Mouse (Mus musculus): Measurements from ENCODE around the gene Nkd1. TPM values are rescaled to one million over a fixed set of nuclear protein-coding genes. Genes with fewer than 3 reads are reported as not detected.

Nkd1 gene
- 46.2 and 66.4 TPM in 2 replicates for polyA plus RNA-seq (2014; fragmentation: Nextera tagmentation; extraction: Ambion mirVana)

DNA sequence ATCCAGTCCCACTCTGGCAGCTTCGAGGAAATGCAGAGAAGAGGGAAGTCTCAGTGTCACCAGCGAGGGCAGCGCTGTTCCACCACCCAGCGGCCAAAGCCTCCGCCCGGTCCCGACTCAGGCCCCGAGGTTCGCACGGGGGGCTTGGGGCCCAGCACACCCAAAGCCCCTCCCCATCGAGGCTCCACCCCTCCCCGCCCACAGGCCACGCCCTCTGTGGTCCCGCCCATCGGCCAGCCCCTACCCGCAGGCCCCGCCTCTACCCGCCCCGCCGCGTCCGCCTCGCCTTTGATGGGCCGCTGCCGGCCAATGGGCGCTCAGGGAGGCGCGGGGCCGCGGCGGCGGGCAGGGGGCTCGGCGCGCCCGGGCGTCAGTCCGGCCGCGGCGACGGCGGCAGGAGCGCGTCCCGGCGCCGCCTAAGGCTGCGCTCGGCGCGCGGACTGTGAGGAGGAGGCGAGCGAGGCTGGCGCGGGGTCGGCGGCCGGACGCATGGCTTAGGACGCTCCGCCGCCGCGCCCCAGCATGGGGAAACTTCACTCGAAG is at the start of gene Nkd1:
Gene Nkd1 (plus strand): TSS at position 370 of the 543 bp plus-strand sequence.
- Histone ChIP-seq H3K4me3 (replicated peaks; ENCODE audit: low read depth, low read length) (peak within 1 kb of the TSS; percentile 77), H3K4me1 (ENCODE audit: control insufficient read depth, insufficient read depth, low read length) (peaks cover 30% of the 10 kb centered on the region), H3K9me3 (ENCODE audit: control insufficient read depth, low read length) (no peaks in the 10 kb centered on the region), H3K9ac (replicated peaks; ENCODE audit: low read length) (peak within 1 kb of the TSS; percentile 76), H3K27ac (replicated peaks; ENCODE audit: low read depth, low read length) (peak within 1 kb of the TSS; percentile 67), H3K27me3 (ENCODE audit: control insufficient read depth, insufficient read depth, low read length) (peaks cover 7% of the 10 kb centered on the region; the same call in 1 of the 2 replicates), H3K4me2 (ENCODE audit: low read length) (peak within 1 kb of the TSS; percentile 98), H3K36me3 (ENCODE audit: control insufficient read depth, insufficient read depth, low read length) (no peaks in the 10 kb centered on the region)
- DNase-seq = peak; percentile 94
- ATAC-seq (ENCODE audit: low FRiP score, low TSS enrichment) = peak; percentile 87
- WGBS = under 1% methylated on average over 67 of the region's 67 CpGs

DNA sequence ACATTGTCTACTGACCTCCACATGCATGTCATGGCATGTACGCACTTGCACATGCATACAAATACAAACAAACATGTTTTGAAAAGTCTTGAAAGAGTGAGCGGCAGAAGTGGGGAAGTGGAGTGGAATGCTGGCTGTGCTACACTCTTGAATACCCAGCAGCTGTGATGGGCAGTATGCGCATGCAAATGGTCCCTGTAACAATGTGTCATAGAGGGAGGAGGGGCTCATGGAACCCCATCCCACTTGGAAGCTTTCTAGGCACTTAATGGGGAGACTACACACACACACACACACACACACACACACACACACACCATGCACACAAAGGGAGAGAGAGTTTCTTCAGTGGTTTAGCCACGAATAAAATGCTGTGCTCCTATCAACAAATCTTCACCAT is 39.9 kb upstream of the Nkd1 start:
- no peaks in the 10 kb centered on the region for H3K27me3 ChIP-seq (ENCODE audit: control insufficient read depth, insufficient read depth, low read length)
- H3K9ac ChIP-seq (replicated peaks; ENCODE audit: low read length) = no peak overlapping the region
- H3K4me1 ChIP-seq (ENCODE audit: control insufficient read depth, insufficient read depth, low read length) = no peaks in the 10 kb centered on the region
- no peak overlapping the region for H3K27ac ChIP-seq (replicated peaks; ENCODE audit: low read depth, low read length)
- no peak for ATAC-seq (ENCODE audit: low FRiP score, low TSS enrichment)
- no peaks in the 10 kb centered on the region for H3K36me3 ChIP-seq (ENCODE audit: control insufficient read depth, insufficient read depth, low read length)
- no peak overlapping the region for H3K4me2 ChIP-seq (ENCODE audit: low read length)
- no peak overlapping the region for H3K4me3 ChIP-seq (replicated peaks; ENCODE audit: low read depth, low read length)
- DNase-seq = no peak
- 59% methylated on average over 4 of the region's 4 CpGs for WGBS
- no peaks in the 10 kb centered on the region for H3K9me3 ChIP-seq (ENCODE audit: control insufficient read depth, low read length)

DNA sequence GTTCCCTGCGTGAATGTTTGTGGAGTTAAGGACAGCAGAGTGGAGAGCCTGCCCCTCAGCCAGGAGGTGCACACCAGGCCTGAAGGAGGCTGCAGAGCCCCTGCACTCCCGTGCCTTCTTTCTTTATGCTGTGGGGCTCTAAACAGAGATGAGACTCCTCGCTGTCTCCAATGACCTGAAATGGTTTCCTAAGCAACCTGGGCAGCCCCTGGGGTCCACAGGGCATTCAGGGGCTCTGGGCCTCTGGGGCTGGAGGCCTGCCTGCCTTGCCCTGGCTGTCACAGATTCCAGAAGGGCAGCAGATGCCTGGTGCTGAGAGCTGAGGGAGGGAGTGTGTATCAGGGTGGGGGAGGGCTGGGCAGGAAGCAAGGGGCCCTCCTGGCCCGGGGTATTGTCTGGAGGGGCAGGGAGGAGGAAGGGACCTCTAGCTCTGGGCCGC is 32.7 kb upstream of the Nkd1 start:
- H3K27ac ChIP-seq (replicated peaks; ENCODE audit: low read depth, low read length) = 0 out of 2 replicates have a peak overlapping the region, but pooled peaks have one; percentile 32
- no peaks in the 10 kb centered on the region for H3K9me3 ChIP-seq (ENCODE audit: control insufficient read depth, low read length)
- no peaks in the 10 kb centered on the region for H3K36me3 ChIP-seq (ENCODE audit: control insufficient read depth, insufficient read depth, low read length)
- no peaks in the 10 kb centered on the region for H3K27me3 ChIP-seq (ENCODE audit: control insufficient read depth, insufficient read depth, low read length)
- 2% methylated on average over 5 of the region's 5 CpGs for WGBS
- H3K4me2 ChIP-seq (ENCODE audit: low read length) = no peak overlapping the region
- H3K4me1 ChIP-seq (ENCODE audit: control insufficient read depth, insufficient read depth, low read length) = peaks cover 10% of the 10 kb centered on the region
- ATAC-seq (ENCODE audit: low FRiP score, low TSS enrichment) (peak; percentile 40; the same call in 1 of the 2 replicates), DNase-seq (peak; percentile 44)
- no peak overlapping the region for H3K4me3 ChIP-seq (replicated peaks; ENCODE audit: low read depth, low read length)
- H3K9ac ChIP-seq (replicated peaks; ENCODE audit: low read length) = 0 out of 2 replicates have a peak overlapping the region, but pooled peaks have one; percentile 2

DNA sequence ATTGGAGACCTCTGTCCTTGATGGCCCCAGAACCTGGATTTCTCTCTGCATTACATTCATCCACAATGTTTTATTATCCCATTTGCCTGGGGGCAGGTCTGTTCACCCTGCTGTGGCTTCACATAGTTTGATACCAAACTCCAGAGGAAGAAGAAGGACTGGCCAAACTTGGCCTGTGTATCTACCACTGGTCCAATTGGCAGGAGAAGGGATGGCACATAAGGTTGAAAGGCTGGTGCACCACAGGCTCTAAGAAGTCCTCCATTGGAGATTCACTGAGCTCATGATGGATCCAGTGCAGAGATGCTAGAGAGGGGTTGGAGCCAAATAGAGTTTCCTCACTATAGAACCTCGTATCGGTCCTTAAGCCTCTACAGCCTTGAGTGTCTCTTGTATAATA is 27.1 kb upstream of the Nkd1 start:
- Histone ChIP-seq H3K27ac (replicated peaks; ENCODE audit: low read depth, low read length) (no peak overlapping the region), H3K4me2 (ENCODE audit: low read length) (no peak overlapping the region), H3K27me3 (ENCODE audit: control insufficient read depth, insufficient read depth, low read length) (no peaks in the 10 kb centered on the region), H3K9ac (replicated peaks; ENCODE audit: low read length) (no peak overlapping the region), H3K4me1 (ENCODE audit: control insufficient read depth, insufficient read depth, low read length) (no peaks in the 10 kb centered on the region), H3K9me3 (ENCODE audit: control insufficient read depth, low read length) (no peaks in the 10 kb centered on the region), H3K4me3 (replicated peaks; ENCODE audit: low read depth, low read length) (no peak overlapping the region), H3K36me3 (ENCODE audit: control insufficient read depth, insufficient read depth, low read length) (no peaks in the 10 kb centered on the region)
- ATAC-seq (ENCODE audit: low FRiP score, low TSS enrichment) = no peak
- DNase-seq = no peak
- WGBS = 93% methylated on average over 2 of the region's 2 CpGs

DNA sequence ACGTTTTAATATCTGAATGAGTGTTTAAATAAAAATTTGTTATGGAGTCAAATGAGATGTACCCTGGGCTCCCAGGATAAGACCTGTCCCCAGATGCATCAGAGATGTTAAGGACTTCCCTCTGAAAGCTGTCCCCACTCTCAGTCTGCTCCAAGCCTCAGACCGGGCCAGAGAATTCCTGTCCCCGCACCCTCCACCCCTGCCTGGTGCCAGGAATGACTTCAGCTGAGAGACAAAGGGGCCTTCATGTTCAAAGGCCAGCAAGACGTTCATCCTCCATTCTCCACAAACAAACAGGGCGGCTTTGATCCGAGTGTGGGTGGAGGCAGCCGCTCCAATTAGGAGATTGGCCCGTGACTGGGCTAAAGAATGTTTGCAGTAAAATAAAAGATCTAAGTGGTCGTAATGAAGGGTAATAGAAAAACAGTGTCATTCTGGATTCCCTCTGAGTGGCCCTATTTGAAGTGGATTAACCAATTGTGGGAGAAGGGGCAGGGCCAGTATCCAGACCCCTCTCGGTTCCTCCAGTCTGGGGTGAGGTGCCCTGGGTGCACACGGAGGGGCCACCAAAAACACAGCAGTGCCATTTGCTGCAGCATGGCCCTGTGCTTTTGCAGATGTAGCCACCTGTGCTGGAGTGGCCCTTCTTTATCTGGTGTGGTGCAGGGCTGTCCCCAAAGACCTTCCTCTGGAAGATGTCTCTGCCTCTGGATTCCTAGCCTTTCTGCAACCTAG is 25.9 kb upstream of the Nkd1 start:
- Histone ChIP-seq H3K9me3 (ENCODE audit: control insufficient read depth, low read length) (no peaks in the 10 kb centered on the region), H3K4me3 (replicated peaks; ENCODE audit: low read depth, low read length) (no peak overlapping the region), H3K4me2 (ENCODE audit: low read length) (peak overlapping the region; percentile 40), H3K27me3 (ENCODE audit: control insufficient read depth, insufficient read depth, low read length) (no peaks in the 10 kb centered on the region), H3K4me1 (ENCODE audit: control insufficient read depth, insufficient read depth, low read length) (no peaks in the 10 kb centered on the region), H3K27ac (replicated peaks; ENCODE audit: low read depth, low read length) (no peak overlapping the region), H3K36me3 (ENCODE audit: control insufficient read depth, insufficient read depth, low read length) (no peaks in the 10 kb centered on the region), H3K9ac (replicated peaks; ENCODE audit: low read length) (no peak overlapping the region; the same call in 1 of the 2 replicates)
- 4% methylated on average over 11 of the region's 11 CpGs for WGBS
- DNase-seq (peak; percentile 68), ATAC-seq (ENCODE audit: low FRiP score, low TSS enrichment) (peak; percentile 48; the same call in 1 of the 2 replicates)

DNA sequence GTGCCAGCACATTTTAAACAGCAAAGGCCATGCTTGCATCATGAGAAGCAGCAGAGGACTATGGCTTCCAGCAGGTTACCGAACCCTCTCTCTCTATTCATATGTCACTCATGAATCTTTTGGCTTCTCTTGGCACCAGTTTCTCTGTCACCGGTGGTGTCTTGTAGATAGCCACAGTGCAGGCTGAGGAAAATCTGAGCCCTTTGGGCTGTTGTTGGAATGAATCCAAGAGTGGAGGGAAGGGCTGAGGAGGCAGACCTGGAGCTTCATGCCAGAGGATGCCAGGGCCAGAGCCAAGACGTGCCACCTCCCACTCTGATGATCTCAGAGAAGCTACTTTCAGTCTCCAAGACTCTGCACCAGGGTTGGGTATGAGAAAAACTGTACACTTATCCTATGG is 19.0 kb upstream of the Nkd1 start:
- H3K4me2 ChIP-seq (ENCODE audit: low read length) = no peak overlapping the region
- H3K27ac ChIP-seq (replicated peaks; ENCODE audit: low read depth, low read length) = no peak overlapping the region
- H3K4me3 ChIP-seq (replicated peaks; ENCODE audit: low read depth, low read length) = no peak overlapping the region
- no peaks in the 10 kb centered on the region for H3K27me3 ChIP-seq (ENCODE audit: control insufficient read depth, insufficient read depth, low read length)
- H3K9ac ChIP-seq (replicated peaks; ENCODE audit: low read length) = no peak overlapping the region
- no peaks in the 10 kb centered on the region for H3K36me3 ChIP-seq (ENCODE audit: control insufficient read depth, insufficient read depth, low read length)
- ATAC-seq (ENCODE audit: low FRiP score, low TSS enrichment) = no peak
- WGBS = 83% methylated on average over 3 of the region's 3 CpGs
- no peaks in the 10 kb centered on the region for H3K4me1 ChIP-seq (ENCODE audit: control insufficient read depth, insufficient read depth, low read length)
- no peak for DNase-seq
- H3K9me3 ChIP-seq (ENCODE audit: control insufficient read depth, low read length) = no peaks in the 10 kb centered on the region

DNA sequence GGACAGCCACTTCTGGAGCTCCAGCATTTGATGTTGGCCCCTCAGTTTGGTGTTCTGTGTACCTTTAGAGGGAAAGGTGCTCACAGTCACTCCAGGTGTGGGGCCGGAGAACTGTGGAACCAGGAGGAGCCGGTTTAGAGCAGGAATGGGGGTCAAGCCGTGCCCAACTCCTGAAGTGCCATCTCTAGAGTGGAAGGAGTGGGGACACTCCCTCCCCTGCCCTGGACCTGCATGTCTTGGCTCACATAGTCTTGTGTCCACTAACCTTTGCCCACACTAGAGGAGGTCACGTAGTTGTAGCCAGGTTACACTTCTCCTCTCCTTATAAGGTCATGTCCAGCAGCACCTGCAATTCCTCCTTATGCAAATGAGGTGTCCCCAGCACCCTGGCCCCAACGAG is 14.2 kb upstream of the Nkd1 start:
- Histone ChIP-seq H3K4me1 (ENCODE audit: control insufficient read depth, insufficient read depth, low read length) (peaks cover 1% of the 10 kb centered on the region; the same call in 1 of the 2 replicates), H3K36me3 (ENCODE audit: control insufficient read depth, insufficient read depth, low read length) (no peaks in the 10 kb centered on the region), H3K9ac (replicated peaks; ENCODE audit: low read length) (no peak overlapping the region), H3K27me3 (ENCODE audit: control insufficient read depth, insufficient read depth, low read length) (no peaks in the 10 kb centered on the region), H3K27ac (replicated peaks; ENCODE audit: low read depth, low read length) (no peak overlapping the region), H3K4me2 (ENCODE audit: low read length) (no peak overlapping the region), H3K4me3 (replicated peaks; ENCODE audit: low read depth, low read length) (no peak overlapping the region), H3K9me3 (ENCODE audit: control insufficient read depth, low read length) (no peaks in the 10 kb centered on the region)
- 88% methylated on average over 5 of the region's 5 CpGs for WGBS
- no peak for ATAC-seq (ENCODE audit: low FRiP score, low TSS enrichment)
- DNase-seq = no peak

DNA sequence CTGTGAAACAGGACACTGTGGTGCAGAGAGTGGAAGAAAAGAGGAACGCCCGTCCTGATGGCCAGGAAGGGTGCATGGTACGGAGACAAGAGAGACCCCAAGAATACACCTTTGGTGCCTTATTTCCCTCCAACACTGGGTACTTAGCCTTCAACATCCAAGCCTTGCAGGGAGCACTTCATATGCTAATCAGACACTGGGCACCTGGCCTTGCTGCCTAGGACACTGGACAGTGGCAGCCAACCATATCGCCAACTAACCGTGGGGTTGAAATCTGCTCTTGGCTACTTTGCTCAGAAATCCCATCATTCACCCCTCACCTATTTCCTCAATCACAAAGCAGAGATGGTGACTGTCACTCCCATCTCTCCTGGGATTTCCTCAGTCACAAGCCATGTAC is 10.1 kb upstream of the Nkd1 start:
- H3K4me3 ChIP-seq (replicated peaks; ENCODE audit: low read depth, low read length) = no peak overlapping the region
- H3K4me2 ChIP-seq (ENCODE audit: low read length) = no peak overlapping the region
- H3K27me3 ChIP-seq (ENCODE audit: control insufficient read depth, insufficient read depth, low read length) = no peaks in the 10 kb centered on the region
- 80% methylated on average over 5 of the region's 5 CpGs for WGBS
- H3K36me3 ChIP-seq (ENCODE audit: control insufficient read depth, insufficient read depth, low read length) = no peaks in the 10 kb centered on the region
- H3K4me1 ChIP-seq (ENCODE audit: control insufficient read depth, insufficient read depth, low read length) = peaks cover 10% of the 10 kb centered on the region
- no peak for DNase-seq
- ATAC-seq (ENCODE audit: low FRiP score, low TSS enrichment) = no peak
- H3K27ac ChIP-seq (replicated peaks; ENCODE audit: low read depth, low read length) = no peak overlapping the region
- H3K9ac ChIP-seq (replicated peaks; ENCODE audit: low read length) = no peak overlapping the region
- no peaks in the 10 kb centered on the region; the same call in 1 of the 2 replicates for H3K9me3 ChIP-seq (ENCODE audit: control insufficient read depth, low read length)
